Mouse (Mus musculus) central nervous system, embryonic 14 days (tissue): Measurements from ENCODE around the gene Xpo1. TPM values are rescaled to one million over a fixed set of nuclear protein-coding genes. Genes with fewer than 3 reads are reported as not detected.

Source experiments
- polyA plus RNA-seq: library from polyadenylated mRNA; depleted of rRNA; stranded (reverse); fragments of >200 nt; gene quantifications from 2 replicates; pipeline ENCODE4 v1.2.3, GENCODE M21; 2012; rRNA removed

The Xpo1 gene
- 99.3 and 114 TPM in 2 replicates for polyA plus RNA-seq

GRCm38 (mm10) chr11:23255427-23256193 is at the start of gene Xpo1:
Gene Xpo1, plus strand, starts transcription at chr11:23256041.

GRCm38 (mm10) chr11:23306764-23307565 is 51.1 kb downstream of the Xpo1 start, which contains the start of gene Usp34:
Gene Usp34, plus strand, starts transcription at chr11:23306895.

Other genes with a start within 250 kb of the Xpo1 start
- 5.0 and 5.9 TPM in 2 replicates for gene Fam161a, start 248.5 kb upstream of the Xpo1 start, polyA plus RNA-seq
- gene Usp34, start 50.9 kb downstream of the Xpo1 start, polyA plus RNA-seq, result 40.9 and 43.5 TPM in 2 replicates
- gene Ahsa2, start 242.0 kb downstream of the Xpo1 start, polyA plus RNA-seq, result 123 and 141 TPM in 2 replicates